Mouse (Mus musculus) liver, adult 2 months (tissue): ENCODE measurements at regions not wholly inside any gene's neighbourhood (a gene's known extent, or its start where the extent isn't known, plus 50 kb on each side); places are given as distances from the start of the nearest gene placed in this dataset.

ENCODE experiments used
- DNase-seq: peaks from one replicate; pipeline ENCODE4 v3.0.0-alpha.2; 2011; ENCODE audit warnings: low read depth, low spot score; ENCODE audit errors: extremely low read depth
- H3K27ac ChIP-seq: fragments of 200-500 bp; replicated peaks from 2 replicates; pipeline ENCODE4 v1.5.1; 2012; ENCODE audit warnings: low read depth, mild to moderate bottlenecking, control low read depth, inconsistent platforms, low read length; ENCODE audit not compliant: insufficient read depth
- H3K27me3 ChIP-seq: fragments of 200-500 bp; 2 replicates; pipeline ENCODE4 v1.6.1; 2012; ENCODE audit warnings: mild to moderate bottlenecking, moderate library complexity, low read length, inconsistent platforms; ENCODE audit not compliant: control insufficient read depth, insufficient read depth
- H3K36me3 ChIP-seq: fragments of 200-500 bp; 2 replicates; pipeline ENCODE4 v1.6.1; 2012; ENCODE audit warnings: low read length, inconsistent platforms; ENCODE audit not compliant: control insufficient read depth, insufficient read depth
- H3K4me1 ChIP-seq: fragments of 200-500 bp; 2 replicates; pipeline ENCODE4 v1.6.1; 2011; ENCODE audit warnings: low read length; ENCODE audit not compliant: control insufficient read depth, insufficient read depth
- H3K4me3 ChIP-seq: fragments of 200-500 bp; 2 replicates; pipeline ENCODE4 v1.5.1; 2011; ENCODE audit warnings: low read depth, mild to moderate bottlenecking, control low read depth, low read length, moderate library complexity; ENCODE audit not compliant: insufficient read depth
- H3K79me2 ChIP-seq: fragments of 200-500 bp; 2 replicates; pipeline ENCODE4 v1.6.1; 2012; ENCODE audit warnings: inconsistent platforms, mild to moderate bottlenecking, low read length, moderate library complexity; ENCODE audit not compliant: control insufficient read depth, insufficient read depth
- H3K9ac ChIP-seq: fragments of 200-500 bp; 2 replicates; pipeline ENCODE4 v1.6.1; 2012; ENCODE audit warnings: low read depth, mild to moderate bottlenecking, control low read depth, inconsistent platforms, low read length
- CTCF ChIP-seq: fragments of 200-500 bp; IDR thresholded peaks from 2 replicates; pipeline ENCODE4 v1.5.1; 2011; ENCODE audit warnings: low read depth, low read length, control low read depth
- POLR2A ChIP-seq: fragments of 200-500 bp; IDR thresholded peaks from 2 replicates; pipeline ENCODE4 v1.6.1; 2011; ENCODE audit warnings: low read length, control low read depth; ENCODE audit not compliant: insufficient read depth; ENCODE audit errors: extremely low read depth
- WGBS: fragments of 180-500 bp; shearing (Covaris S2); methylation state at CpG from one replicate; pipeline ENCODE4 v1.1.7; 2018; 5-methylcytosine and 5-hydroxymethylcytosine counted together

DNA sequence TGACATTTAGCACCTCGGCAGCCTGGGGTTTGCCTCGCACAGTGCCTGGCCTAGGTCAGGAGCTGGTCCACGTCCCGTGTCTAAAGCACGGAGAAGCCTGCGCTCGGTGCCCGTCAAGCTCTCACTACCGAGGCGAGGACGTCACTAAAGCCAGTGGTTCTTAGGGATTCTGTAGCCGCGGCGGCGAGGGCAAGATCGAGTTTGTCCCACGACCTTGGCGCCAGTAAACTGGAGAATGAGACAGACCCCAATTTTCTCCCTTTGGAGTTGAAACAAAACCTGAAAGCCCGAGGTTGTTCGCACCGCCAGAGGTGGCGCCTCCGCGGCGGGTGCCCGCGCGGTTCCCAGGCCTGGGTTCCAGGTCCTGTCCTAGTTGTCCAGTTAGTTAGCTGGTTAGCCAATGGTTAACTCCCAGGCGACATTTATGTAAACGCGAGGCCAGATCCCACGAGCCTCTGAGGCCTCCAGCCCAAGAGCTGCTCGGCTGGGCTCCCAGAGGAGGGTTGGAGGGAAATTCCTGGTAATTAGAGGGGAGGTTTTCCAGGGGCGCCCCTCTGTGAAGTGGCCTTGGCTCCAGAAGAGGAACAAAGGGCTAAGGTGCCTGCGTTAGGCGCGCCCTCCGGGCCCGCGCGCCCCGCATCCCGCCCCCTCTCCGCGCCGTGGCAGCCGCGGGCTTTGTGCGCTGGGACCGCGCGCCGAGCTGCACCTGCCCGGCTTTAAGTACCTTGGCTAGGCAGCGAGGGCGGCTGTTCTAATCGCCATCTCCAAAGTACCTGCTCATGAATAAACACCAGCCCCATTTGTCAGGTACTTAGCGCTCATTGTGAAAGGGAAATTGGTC is 74.0 kb downstream of the Rhcg start:
- DNase-seq = no peak
- H3K27me3 ChIP-seq = peaks cover 18% of the 10 kb centered on the region; the same call in 1 of the 2 replicates
- no peak overlapping the region for H3K27ac ChIP-seq
- no peak overlapping the region for H3K4me3 ChIP-seq
- TF ChIP-seq CTCF (no peak), POLR2A (no peak)
- no peak overlapping the region for H3K9ac ChIP-seq
- no peaks in the 10 kb centered on the region for H3K79me2 ChIP-seq
- WGBS = 2% methylated on average over 58 of the region's 58 CpGs
- no peaks in the 10 kb centered on the region for H3K36me3 ChIP-seq
- H3K4me1 ChIP-seq = no peaks in the 10 kb centered on the region

DNA sequence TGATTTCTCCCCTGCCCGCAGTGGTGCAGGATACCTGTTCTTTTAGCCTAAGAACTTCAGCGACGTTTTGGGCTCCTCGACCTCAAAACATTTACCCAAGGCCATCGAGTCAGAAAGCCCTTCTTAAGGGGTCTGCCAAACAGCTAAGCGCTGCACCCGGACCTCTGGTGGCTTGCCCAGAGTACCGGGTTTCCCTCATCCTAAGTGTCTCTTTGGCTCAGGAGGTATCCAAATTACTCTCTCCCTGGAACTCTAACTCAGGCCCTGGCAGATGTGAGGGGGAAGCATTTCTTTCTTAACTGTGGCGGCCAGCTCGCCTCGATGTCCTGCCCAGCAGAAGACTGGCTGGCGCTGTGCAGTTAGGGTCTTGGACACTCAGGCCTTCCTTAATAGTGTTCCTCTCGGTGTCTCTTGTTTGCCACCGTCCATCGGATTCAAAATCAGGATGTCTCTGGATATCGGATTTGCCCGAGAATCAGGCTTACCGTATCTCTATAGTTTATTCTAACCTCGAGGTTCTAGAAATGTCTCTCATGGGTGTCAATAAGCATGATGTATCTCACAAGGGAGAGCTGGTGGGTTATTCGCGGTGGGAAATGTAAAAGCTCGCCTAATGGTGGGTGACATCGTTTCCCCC is 75.0 kb downstream of the Rhcg start:
- no peaks in the 10 kb centered on the region for H3K79me2 ChIP-seq
- H3K36me3 ChIP-seq = no peaks in the 10 kb centered on the region
- H3K4me1 ChIP-seq = no peaks in the 10 kb centered on the region
- H3K27ac ChIP-seq = no peak overlapping the region
- H3K4me3 ChIP-seq = no peak overlapping the region
- H3K9ac ChIP-seq = no peak overlapping the region
- no peak for TF ChIP-seq CTCF
- TF ChIP-seq POLR2A = no peak
- peaks cover 22% of the 10 kb centered on the region; the same call in 1 of the 2 replicates for H3K27me3 ChIP-seq
- WGBS = 5% methylated on average over 23 of the region's 23 CpGs
- no peak for DNase-seq

DNA sequence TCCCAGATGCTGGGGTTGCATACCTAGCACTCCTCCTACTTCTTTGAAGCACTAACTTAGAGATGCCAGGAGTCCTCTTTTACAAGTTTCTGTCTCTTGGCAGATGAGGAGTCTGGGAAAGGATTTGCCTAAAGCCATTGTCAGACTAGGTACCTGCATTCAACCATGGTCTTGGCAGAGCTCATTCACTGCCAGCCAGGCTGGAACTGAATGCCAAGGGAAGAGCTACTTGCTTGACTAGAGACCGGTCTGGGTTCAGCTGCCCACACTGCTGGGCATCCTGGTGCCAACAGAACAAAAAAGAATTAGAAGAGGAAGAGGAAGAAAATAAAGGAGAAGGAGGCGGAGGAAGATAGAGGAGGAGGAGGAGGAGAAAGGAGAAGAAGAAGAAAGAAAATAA is 74.1 kb upstream of the Polg start:
- TF ChIP-seq POLR2A (no peak), CTCF (no peak)
- Histone ChIP-seq H3K79me2 (no peaks in the 10 kb centered on the region), H3K27me3 (peaks cover 34% of the 10 kb centered on the region; the same call in 1 of the 2 replicates), H3K4me1 (no peaks in the 10 kb centered on the region), H3K4me3 (no peak overlapping the region), H3K9ac (no peak overlapping the region), H3K27ac (no peak overlapping the region), H3K36me3 (no peaks in the 10 kb centered on the region)
- DNase-seq = no peak
- 31% methylated on average over 2 of the region's 2 CpGs for WGBS

DNA sequence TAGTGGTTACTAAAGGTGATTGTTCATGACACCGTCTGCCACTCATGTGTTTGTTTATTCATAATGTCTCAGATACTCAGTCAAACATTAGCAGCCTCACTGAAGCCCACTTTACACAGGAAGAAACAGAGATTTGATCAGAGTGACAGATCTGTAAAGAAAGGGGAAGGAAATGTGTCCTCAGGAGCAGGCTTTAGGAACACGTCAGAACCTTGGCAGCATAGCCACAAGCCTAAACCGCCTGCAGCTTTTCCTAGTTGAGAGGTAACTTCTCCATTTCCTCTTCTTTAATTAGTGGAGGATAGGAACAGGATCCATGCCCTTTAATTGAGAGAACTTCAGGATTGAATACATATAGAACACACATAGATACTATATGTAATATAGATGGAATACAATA is 73.3 kb upstream of the Polg start:
- TF ChIP-seq POLR2A = no peak
- TF ChIP-seq CTCF = no peak
- H3K79me2 ChIP-seq = no peaks in the 10 kb centered on the region

DNA sequence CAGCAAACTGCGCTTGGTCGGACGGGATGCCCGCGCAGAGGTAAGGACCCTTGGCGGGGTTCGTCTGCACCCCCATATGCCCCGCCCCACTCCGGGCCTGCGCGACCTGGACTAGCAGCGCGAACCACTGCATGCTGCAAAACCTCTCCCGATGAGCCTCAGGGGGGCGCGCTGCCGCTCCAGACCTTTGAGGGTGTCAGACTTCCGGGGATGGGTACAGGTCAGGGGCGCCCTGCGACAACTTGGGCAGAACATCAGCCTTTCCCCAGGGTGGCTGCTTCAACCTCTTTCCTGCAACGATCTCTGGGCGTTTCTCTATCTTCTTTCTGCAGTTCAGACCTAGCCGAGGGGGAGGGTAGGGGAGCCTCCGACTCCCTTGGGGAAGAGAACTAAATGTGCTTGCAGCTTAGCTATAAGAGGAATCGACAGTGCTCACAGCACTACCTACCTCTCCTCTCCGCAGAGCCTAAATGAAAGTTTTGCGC is 70.0 kb upstream of the Polg start:
- no peak overlapping the region for H3K4me3 ChIP-seq
- no peaks in the 10 kb centered on the region for H3K79me2 ChIP-seq
- no peak overlapping the region for H3K9ac ChIP-seq
- TF ChIP-seq POLR2A = no peak
- no peak for TF ChIP-seq CTCF
- no peak overlapping the region for H3K27ac ChIP-seq
- no peaks in the 10 kb centered on the region for H3K4me1 ChIP-seq
- no peaks in the 10 kb centered on the region for H3K36me3 ChIP-seq
- H3K27me3 ChIP-seq = peaks cover 29% of the 10 kb centered on the region; the same call in 1 of the 2 replicates
- 5% methylated on average over 27 of the region's 27 CpGs for WGBS
- no peak for DNase-seq

More for the DNA sequence above, 73.3 kb upstream of the Polg start:
- H3K27me3 ChIP-seq = peaks cover 34% of the 10 kb centered on the region; the same call in 1 of the 2 replicates
- H3K36me3 ChIP-seq = no peaks in the 10 kb centered on the region
- H3K27ac ChIP-seq = no peak overlapping the region
- H3K4me1 ChIP-seq = no peaks in the 10 kb centered on the region
- 8% methylated on average over 3 of the region's 3 CpGs for WGBS
- H3K4me3 ChIP-seq = no peak overlapping the region
- no peak for DNase-seq
- no peak overlapping the region for H3K9ac ChIP-seq
